Mouse (Mus musculus) ES-Bruce4 (cell line): ENCODE measurements around the gene Mterf1b. TPM values are rescaled to one million over a fixed set of nuclear protein-coding genes. Genes with fewer than 3 reads are reported as not detected.

Source experiments
- H3K27ac ChIP-seq: 2 replicates; pipeline ENCODE4 v1.5.1; 2012; ENCODE audit warnings: low read length, inconsistent platforms; ENCODE audit not compliant: insufficient read depth
- H3K27me3 ChIP-seq: 2 replicates; pipeline ENCODE4 v1.6.1; 2012; ENCODE audit warnings: mild to moderate bottlenecking, low read length, inconsistent platforms; ENCODE audit not compliant: control insufficient read depth, poor library complexity, insufficient read depth, severe bottlenecking
- H3K36me3 ChIP-seq: 2 replicates; pipeline ENCODE4 v1.6.1; 2012; ENCODE audit warnings: inconsistent platforms, mild to moderate bottlenecking, low read length, moderate library complexity; ENCODE audit not compliant: control insufficient read depth, poor library complexity, insufficient read depth, severe bottlenecking
- H3K4me1 ChIP-seq: one replicate; pipeline ENCODE4 v1.8.1; 2011; ENCODE audit warnings: low read length; ENCODE audit not compliant: control insufficient read depth, insufficient read depth
- H3K4me3 ChIP-seq: 2 replicates; pipeline ENCODE4 v1.5.1; 2011; ENCODE audit warnings: low read depth, mild to moderate bottlenecking, low read length
- H3K9ac ChIP-seq: 2 replicates; pipeline ENCODE4 v1.6.1; 2012; ENCODE audit warnings: low read depth, mild to moderate bottlenecking, inconsistent platforms; ENCODE audit not compliant: poor library complexity, severe bottlenecking
- H3K9me3 ChIP-seq: replicated peaks from 2 replicates; pipeline ENCODE4 v1.6.1; 2012; ENCODE audit warnings: mild to moderate bottlenecking, low read length, inconsistent platforms; ENCODE audit not compliant: control insufficient read depth, poor library complexity, insufficient read depth, severe bottlenecking
- CTCF ChIP-seq: IDR thresholded peaks from one replicate; pipeline ENCODE4 v1.8.1; 2011; ENCODE audit warnings: low read depth, low read length
- EP300 ChIP-seq: IDR thresholded peaks from 2 replicates; pipeline ENCODE4 v1.6.1; 2011; ENCODE audit warnings: low read depth, low read length; ENCODE audit not compliant: insufficient read depth
- POLR2A ChIP-seq: IDR thresholded peaks from one replicate; pipeline ENCODE4 v1.8.1; 2011; ENCODE audit warnings: low read length; ENCODE audit not compliant: insufficient read depth
- polyA plus RNA-seq: library from polyadenylated mRNA; stranded (reverse); fragments of >200 nt; gene quantifications from 2 replicates; pipeline ENCODE4 v1.2.4, GENCODE M21; 2011; ENCODE audit warnings: low read depth; ENCODE audit not compliant: missing spikeins, insufficient read depth, insufficient read length

Gene Mterf1b
- polyA plus RNA-seq, 1 experiment: 4.2 TPM

- Histone ChIP-seq H3K27me3 (no peaks in the 10 kb centered on the region), H3K9me3 (no peaks in the 10 kb centered on the region), H3K36me3 (no peaks in the 10 kb centered on the region), H3K27ac (no peak overlapping the region), H3K9ac (no peak overlapping the region), H3K4me3 (no peak overlapping the region), H3K4me1 (no peaks in the 10 kb centered on the region)
- TF ChIP-seq CTCF (no peak), POLR2A (no peak), EP300 (no peak)
Measured at GRCm38 (mm10) chr5:4234505-4234904, 42.3 kb downstream of the Mterf1b start.

GRCm38 (mm10) chr5:4240120-4240519 lies 48.0 kb downstream of the Mterf1b start:
- no peak for TF ChIP-seq EP300
- no peak for TF ChIP-seq POLR2A
- no peak for TF ChIP-seq CTCF
- H3K27me3 ChIP-seq: no peaks in the 10 kb centered on the region
- H3K9me3 ChIP-seq: no peaks in the 10 kb centered on the region
- no peak overlapping the region for H3K9ac ChIP-seq
- no peaks in the 10 kb centered on the region for H3K4me1 ChIP-seq
- H3K36me3 ChIP-seq: no peaks in the 10 kb centered on the region
- H3K27ac ChIP-seq: no peak overlapping the region
- H3K4me3 ChIP-seq: no peak overlapping the region

GRCm38 (mm10) chr5:4245004-4245403 lies 52.8 kb downstream of the Mterf1b start:
- Histone ChIP-seq H3K36me3 (no peaks in the 10 kb centered on the region), H3K27ac (no peak overlapping the region), H3K4me3 (no peak overlapping the region), H3K4me1 (no peaks in the 10 kb centered on the region), H3K9ac (no peak overlapping the region), H3K27me3 (no peaks in the 10 kb centered on the region), H3K9me3 (no peaks in the 10 kb centered on the region)
- no peak for TF ChIP-seq EP300
- no peak for TF ChIP-seq CTCF
- no peak for TF ChIP-seq POLR2A

- H3K9me3 ChIP-seq: no peaks in the 10 kb centered on the region
- H3K27me3 ChIP-seq: no peaks in the 10 kb centered on the region
- no peak for TF ChIP-seq POLR2A
- no peaks in the 10 kb centered on the region for H3K4me1 ChIP-seq
- H3K4me3 ChIP-seq: no peak overlapping the region
- no peak overlapping the region for H3K27ac ChIP-seq
- no peak overlapping the region for H3K9ac ChIP-seq
- no peaks in the 10 kb centered on the region for H3K36me3 ChIP-seq
Measured at GRCm38 (mm10) chr5:4246095-4246494, 53.9 kb downstream of the Mterf1b start.

Other genes starting within 250 kb of the Mterf1b start
- 61.4 and 72.0 TPM in 2 replicates for gene Cyp51, start 87.6 kb upstream of the Mterf1b start, polyA plus RNA-seq